Mouse (Mus musculus) B cell, adult 67 days (primary cell): ENCODE data around the gene Dhx32. TPM values are rescaled to one million over a fixed set of nuclear protein-coding genes. Genes with fewer than 3 reads are reported as not detected.

Experiments used
- total RNA-seq, 2 experiments: library from RNA; stranded (reverse); gene quantifications; 4 replicates each; pipeline ENCODE4 v1.2.4; 2023

The Dhx32 gene
- 10 to 100 TPM; 17.7 to 21.6 TPM for total RNA-seq

GRCm38 (mm10) chr7:133782717-133783435 is at the start of gene Dhx32:
Gene Dhx32 (minus strand): TSS chr7:133782726.

DNA sequence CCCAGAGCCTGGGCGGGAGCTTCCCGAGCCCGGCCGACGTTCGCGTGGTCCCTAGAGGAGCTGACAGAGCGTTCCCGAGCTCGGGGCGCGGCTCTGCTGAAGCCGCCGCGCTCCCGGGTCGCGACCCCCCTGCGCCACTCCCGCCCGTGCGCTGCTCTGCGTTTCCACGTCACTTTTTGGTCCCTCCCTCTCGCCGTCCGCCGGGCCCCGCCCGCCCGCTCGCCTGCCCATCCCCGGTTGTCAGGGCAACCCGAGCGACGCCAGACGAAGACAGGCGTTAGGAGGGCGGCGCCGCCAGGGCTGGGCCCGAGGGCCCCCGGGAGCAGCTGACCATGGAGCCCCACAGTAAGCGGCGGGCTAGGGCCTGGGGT is 5.9 kb downstream of the Dhx32 start, which contains the start of gene Fank1:
TSS of gene Fank1 (plus strand) at position 236 of the 371 bp plus-strand sequence.

GRCm38 (mm10) chr7:133679961-133680360 is 102.6 kb downstream of the Dhx32 start, which contains the start of gene Mmp21:
Gene Mmp21 (minus strand): TSS chr7:133680061.

Other genes with a start within 250 kb of the Dhx32 start
- gene Tex36, start 180.6 kb downstream of the Dhx32 start, total RNA-seq = not detected
- 10 to 100 TPM; 50.4 to 59.7 TPM for gene Edrf1, start 145.2 kb downstream of the Dhx32 start, total RNA-seq
- gene Mmp21, start 102.7 kb downstream of the Dhx32 start, total RNA-seq = under 1 TPM; 0.21 to 0.67 TPM
- gene Bccip, start 73.4 kb downstream of the Dhx32 start, total RNA-seq = 10 to 100 TPM; 79.1 to 80.3 TPM
- 10 to 100 TPM; 14.7 to 18.0 TPM for gene Uros, start 72.7 kb downstream of the Dhx32 start, total RNA-seq
- not detected for gene Fank1, start 5.9 kb downstream of the Dhx32 start, total RNA-seq